Mouse (Mus musculus) forebrain, embryonic 12.5 days (tissue): ENCODE measurements around the gene Usp24. TPM values are rescaled to one million over a fixed set of nuclear protein-coding genes. Genes with fewer than 3 reads are reported as not detected.
"Not testable (repeated sequence)": the region's sequence is repeated elsewhere in the genome, so short reads cannot be mapped to it uniquely, and the experiment has no call there.

Experiments
- ATAC-seq: fragments of 200-750 bp; cut with Nextera tagmentation; 2 replicates; pipeline ENCODE4 v1.8.0; 2017; ENCODE audit warnings: moderate TSS enrichment; ENCODE audit not compliant: low FRiP score
- H3K27ac ChIP-seq: fragments of 300-500 bp; sonication (generic); 2 replicates; pipeline ENCODE4 v1.5.1; 2016; ENCODE audit warnings: mild to moderate bottlenecking
- H3K27me3 ChIP-seq: fragments of 300-500 bp; sonication (generic); 2 replicates; pipeline ENCODE4 v1.6.1; 2016; ENCODE audit warnings: mild to moderate bottlenecking
- H3K36me3 ChIP-seq: fragments of 300-500 bp; sonication (generic); replicated peaks from 2 replicates; pipeline ENCODE4 v1.6.1; 2016; ENCODE audit warnings: mild to moderate bottlenecking
- H3K4me1 ChIP-seq: fragments of 300-500 bp; sonication (generic); 2 replicates; pipeline ENCODE4 v1.6.1; 2016
- H3K4me2 ChIP-seq: fragments of 300-500 bp; sonication (generic); 2 replicates; pipeline ENCODE4 v1.6.1; 2016; ENCODE audit warnings: mild to moderate bottlenecking, moderate library complexity
- H3K4me3 ChIP-seq: fragments of 300-500 bp; sonication (generic); replicated peaks from 2 replicates; pipeline ENCODE4 v1.5.1; 2016; ENCODE audit warnings: mild to moderate bottlenecking
- H3K9ac ChIP-seq: fragments of 300-500 bp; sonication (generic); 2 replicates; pipeline ENCODE4 v1.6.1; 2016; ENCODE audit warnings: mild to moderate bottlenecking
- H3K9me3 ChIP-seq: fragments of 300-500 bp; sonication (generic); 2 replicates; pipeline ENCODE4 v1.6.1; 2016
- WGBS: fragments of 180-500 bp; shearing (Covaris S2); methylation state at CpG from one replicate; pipeline ENCODE4 v1.1.7; 2016; 5-methylcytosine and 5-hydroxymethylcytosine counted together
- polyA plus RNA-seq: library from polyadenylated mRNA; unstranded; fragments of >200 nt; fragmentation: Nextera tagmentation; extraction: Ambion mirVana; gene quantifications from 2 replicates; pipeline ENCODE4 v1.2.1, GENCODE M21; 2016

Usp24 gene
- polyA plus RNA-seq, 1 experiment from 2014 or later, result 13.7 TPM

DNA sequence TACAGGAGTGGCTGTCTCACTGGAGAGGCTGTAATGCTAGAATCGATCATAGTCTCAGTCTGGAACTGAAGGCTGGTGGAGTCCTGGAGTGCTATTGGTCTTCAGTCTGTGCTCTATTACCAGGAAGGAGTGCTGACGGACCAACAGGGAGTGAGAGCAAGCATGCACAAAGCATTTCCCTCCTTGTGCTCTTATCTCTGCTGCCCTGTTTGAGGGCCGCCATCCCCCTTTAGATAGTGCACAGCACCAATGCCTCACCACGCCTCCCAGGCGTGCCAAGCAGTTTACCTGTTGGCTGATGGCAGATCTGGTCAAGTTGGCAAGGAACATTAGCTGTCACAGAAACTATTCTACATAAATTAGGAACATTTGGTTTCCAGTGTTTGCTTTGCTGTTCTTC lies 11.4 kb downstream of the Usp24 start:
- H3K27ac ChIP-seq, result no peak overlapping the region
- no peaks in the 10 kb centered on the region for H3K4me1 ChIP-seq
- H3K4me3 ChIP-seq, result no peak overlapping the region
- 94% methylated on average over 5 of the region's 5 CpGs for WGBS
- no peaks in the 10 kb centered on the region for H3K27me3 ChIP-seq
- ATAC-seq, result no peak
- H3K9ac ChIP-seq, result no peak overlapping the region
- no peaks in the 10 kb centered on the region for H3K9me3 ChIP-seq
- H3K36me3 ChIP-seq, result no peaks in the 10 kb centered on the region
- no peak overlapping the region for H3K4me2 ChIP-seq

DNA sequence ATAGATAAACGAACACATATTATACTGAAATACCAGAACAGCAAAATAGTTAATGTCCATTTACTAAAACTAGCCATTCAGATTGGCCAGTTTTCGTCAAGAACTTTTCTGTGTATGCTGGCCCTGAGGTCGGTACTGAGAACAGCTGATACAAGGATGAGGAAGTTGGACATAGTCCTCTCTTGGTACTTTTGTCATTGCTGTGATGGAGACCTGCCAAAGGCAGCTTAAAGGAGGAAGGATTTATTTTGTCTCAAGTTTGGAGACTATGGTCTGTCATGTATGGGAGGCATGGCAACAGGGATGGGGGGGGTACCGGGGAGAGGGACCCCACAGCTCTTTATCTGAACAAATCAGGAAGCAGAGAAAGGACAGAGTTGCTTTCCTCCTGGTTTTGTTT lies 12.7 kb downstream of the Usp24 start:
- Histone ChIP-seq H3K27ac (no peak overlapping the region), H3K36me3 (no peaks in the 10 kb centered on the region), H3K27me3 (no peaks in the 10 kb centered on the region), H3K4me1 (no peaks in the 10 kb centered on the region), H3K4me3 (no peak overlapping the region), H3K9ac (no peak overlapping the region), H3K9me3 (no peaks in the 10 kb centered on the region), H3K4me2 (no peak overlapping the region)
- no peak for ATAC-seq
- 93% methylated on average over 4 of the region's 4 CpGs for WGBS

DNA sequence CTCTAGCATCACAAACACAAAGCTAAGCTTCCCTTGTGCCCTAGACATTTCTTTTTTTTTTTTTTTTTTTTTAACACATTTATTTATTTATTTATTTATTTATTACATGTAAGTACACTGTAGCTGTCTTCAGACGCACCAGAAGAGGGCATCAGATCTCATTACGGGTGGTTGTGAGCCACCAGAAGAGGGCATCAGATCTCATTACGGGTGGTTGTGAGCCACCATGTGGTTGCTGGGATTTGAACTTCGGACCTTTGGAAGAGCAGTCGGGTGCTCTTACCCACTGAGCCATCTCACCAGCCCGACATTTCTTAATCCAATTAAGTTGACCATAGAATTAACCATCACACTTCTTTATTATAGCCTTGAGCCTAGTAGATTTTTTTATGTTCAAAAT lies 13.2 kb downstream of the Usp24 start:
- H3K4me2 ChIP-seq, H3K4me3 ChIP-seq, ATAC-seq, H3K4me1 ChIP-seq, H3K9ac ChIP-seq, H3K27ac ChIP-seq, H3K27me3 ChIP-seq, H3K9me3 ChIP-seq, H3K36me3 ChIP-seq: not testable (repeated sequence)
- 94% methylated on average over 6 of the region's 6 CpGs for WGBS

DNA sequence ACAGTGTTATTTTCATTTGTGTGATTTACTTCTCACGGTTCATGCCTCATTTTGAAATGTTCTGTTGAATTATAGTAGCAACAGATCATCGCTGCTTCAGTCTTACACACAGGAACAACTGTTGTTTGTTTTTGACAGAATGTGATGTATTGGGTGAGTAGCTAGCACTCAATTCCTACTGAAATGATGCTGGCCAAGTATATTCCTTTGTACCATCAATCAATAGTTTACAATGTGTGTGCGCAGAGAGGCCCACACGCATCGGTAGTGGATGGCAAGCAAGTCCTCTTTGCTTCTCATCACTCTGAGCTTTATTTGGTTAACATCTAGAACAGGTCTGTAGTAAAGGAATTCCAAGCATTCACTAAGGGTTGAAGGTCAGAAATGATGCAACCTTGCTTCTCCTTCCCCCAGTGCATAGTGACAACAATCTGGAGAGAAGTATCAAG lies 14.4 kb downstream of the Usp24 start:
- Histone ChIP-seq H3K4me1 (no peaks in the 10 kb centered on the region), H3K9ac (no peak overlapping the region), H3K4me3 (no peak overlapping the region), H3K27ac (no peak overlapping the region), H3K9me3 (no peaks in the 10 kb centered on the region), H3K27me3 (no peaks in the 10 kb centered on the region), H3K4me2 (no peak overlapping the region), H3K36me3 (no peaks in the 10 kb centered on the region)
- ATAC-seq, result no peak
- 93% methylated on average over 5 of the region's 5 CpGs for WGBS

DNA sequence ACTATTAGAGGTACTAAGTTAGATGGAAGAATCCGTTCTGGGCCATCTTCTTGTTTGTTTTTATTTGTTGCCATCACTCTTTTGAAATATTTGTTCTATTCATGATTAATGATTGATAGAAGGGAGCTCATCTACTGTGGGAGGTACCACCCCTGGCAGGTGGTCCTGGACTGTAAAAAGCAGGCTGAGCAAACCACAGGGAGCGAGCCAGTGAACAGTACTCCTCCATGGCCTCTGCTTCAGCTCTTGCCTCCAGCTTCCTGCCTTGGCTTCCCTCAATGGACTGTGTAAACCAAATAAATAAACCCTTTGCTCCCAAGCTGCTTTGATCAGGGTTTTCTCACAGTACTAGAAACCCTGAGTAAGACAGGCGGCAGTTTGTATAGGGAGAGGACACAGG lies 17.1 kb downstream of the Usp24 start:
- H3K27me3 ChIP-seq, result no peaks in the 10 kb centered on the region
- no peak overlapping the region for H3K27ac ChIP-seq
- no peak for ATAC-seq
- no peak overlapping the region for H3K4me3 ChIP-seq
- WGBS, result 85% methylated on average over 3 of the region's 3 CpGs
- no peaks in the 10 kb centered on the region for H3K9me3 ChIP-seq
- no peak overlapping the region for H3K9ac ChIP-seq
- H3K36me3 ChIP-seq, result no peaks in the 10 kb centered on the region
- H3K4me1 ChIP-seq, result no peaks in the 10 kb centered on the region
- no peak overlapping the region for H3K4me2 ChIP-seq

DNA sequence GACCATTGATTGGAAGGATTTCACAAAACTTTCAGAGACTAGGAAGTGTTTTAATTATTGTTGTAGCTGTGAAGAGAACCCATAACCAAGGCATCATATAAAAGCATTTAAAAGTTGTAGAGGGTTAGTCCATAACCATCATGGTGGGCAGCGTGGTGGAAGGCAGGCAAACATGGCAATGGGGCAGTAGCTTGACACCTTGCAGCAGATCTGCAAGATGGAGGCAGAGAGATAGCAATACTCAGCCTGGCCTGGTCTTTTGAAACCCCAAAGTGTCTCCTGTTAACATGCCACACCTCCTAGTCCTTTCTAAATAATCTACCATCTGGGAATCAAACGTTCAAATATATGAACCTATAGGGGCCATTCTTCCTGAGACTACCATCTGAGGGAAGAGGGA lies 17.6 kb downstream of the Usp24 start:
- Histone ChIP-seq H3K27me3 (no peaks in the 10 kb centered on the region), H3K4me1 (no peaks in the 10 kb centered on the region), H3K4me3 (no peak overlapping the region), H3K9me3 (no peaks in the 10 kb centered on the region), H3K27ac (no peak overlapping the region), H3K4me2 (no peak overlapping the region), H3K36me3 (no peaks in the 10 kb centered on the region), H3K9ac (no peak overlapping the region)
- 88% methylated on average over 2 of the region's 2 CpGs for WGBS
- ATAC-seq, result no peak

DNA sequence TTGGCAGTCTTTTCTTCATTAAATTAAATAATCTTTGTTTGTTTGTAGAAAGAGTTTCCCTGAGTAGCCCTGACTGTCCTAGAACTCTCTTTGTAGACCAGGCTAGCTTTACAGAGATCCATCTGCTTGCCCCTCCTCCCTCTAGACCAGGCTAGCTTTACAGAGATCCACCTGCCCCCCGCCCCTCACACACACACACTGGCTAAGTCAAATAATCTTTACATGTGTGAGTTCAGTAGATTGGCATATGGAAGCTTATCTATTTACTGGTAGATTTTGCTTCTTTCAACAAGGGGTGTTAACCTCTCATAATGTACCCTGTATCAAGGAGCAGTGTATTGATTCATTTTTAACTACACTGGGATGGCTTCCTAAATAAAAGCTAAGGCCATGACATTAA lies 19.8 kb downstream of the Usp24 start:
- Histone ChIP-seq H3K4me2 (no peak overlapping the region), H3K27ac (no peak overlapping the region), H3K4me3 (no peak overlapping the region), H3K36me3 (no peaks in the 10 kb centered on the region), H3K4me1 (no peaks in the 10 kb centered on the region), H3K27me3 (no peaks in the 10 kb centered on the region), H3K9ac (no peak overlapping the region), H3K9me3 (no peaks in the 10 kb centered on the region)
- ATAC-seq, result no peak
- 88% methylated on average over 1 of the region's 1 CpGs for WGBS

DNA sequence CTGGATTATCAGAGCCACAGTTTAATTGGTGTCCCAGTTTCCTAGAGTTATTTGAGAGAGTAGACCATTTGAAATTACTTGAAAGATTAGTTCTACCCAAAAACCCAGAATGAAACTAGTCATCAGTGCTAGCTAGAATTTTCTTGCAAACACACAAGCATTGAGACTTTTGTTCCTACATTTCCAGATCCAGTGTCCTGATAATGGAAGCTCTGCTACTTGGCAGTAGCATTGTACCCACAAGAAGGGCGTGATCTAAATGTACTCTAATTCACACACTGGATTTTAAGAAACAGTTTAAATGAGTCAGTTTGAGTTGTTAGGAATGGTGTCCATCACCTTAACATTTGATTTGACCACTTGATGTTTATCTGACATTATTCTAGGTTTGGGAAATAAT lies 31.7 kb downstream of the Usp24 start:
- no peak overlapping the region for H3K27ac ChIP-seq
- no peak overlapping the region for H3K9ac ChIP-seq
- H3K4me1 ChIP-seq, result no peaks in the 10 kb centered on the region
- no peak for ATAC-seq
- H3K9me3 ChIP-seq, result no peaks in the 10 kb centered on the region
- no peak overlapping the region for H3K4me2 ChIP-seq
- peaks cover 24% of the 10 kb centered on the region for H3K36me3 ChIP-seq
- H3K4me3 ChIP-seq, result no peak overlapping the region
- 87% methylated on average over 1 of the region's 1 CpGs for WGBS
- no peaks in the 10 kb centered on the region for H3K27me3 ChIP-seq

DNA sequence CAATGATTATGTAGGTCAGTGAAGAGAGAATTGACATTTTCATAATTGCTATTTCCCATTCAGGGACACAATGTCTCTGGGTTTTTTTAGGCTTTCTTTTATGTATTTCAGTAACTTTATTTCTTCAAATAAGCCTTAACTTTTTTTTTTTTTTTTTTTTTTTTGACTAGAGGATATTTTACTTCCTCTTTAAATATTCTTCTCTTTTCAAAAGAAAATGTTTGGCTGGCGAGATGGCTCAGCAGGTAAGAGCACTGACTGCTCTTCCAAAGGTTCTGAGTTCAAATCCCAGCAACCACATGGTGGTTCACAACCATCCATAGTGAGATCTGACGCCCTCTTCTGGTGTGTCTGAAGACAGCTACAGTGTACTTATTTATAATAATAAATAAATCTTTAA lies 39.0 kb downstream of the Usp24 start:
- H3K9ac ChIP-seq, ATAC-seq, H3K27me3 ChIP-seq, H3K4me1 ChIP-seq, H3K4me2 ChIP-seq, H3K9me3 ChIP-seq, H3K27ac ChIP-seq, H3K4me3 ChIP-seq: not testable (repeated sequence)
- 88% methylated on average over 2 of the region's 2 CpGs for WGBS
- peaks cover 45% of the 10 kb centered on the region for H3K36me3 ChIP-seq

DNA sequence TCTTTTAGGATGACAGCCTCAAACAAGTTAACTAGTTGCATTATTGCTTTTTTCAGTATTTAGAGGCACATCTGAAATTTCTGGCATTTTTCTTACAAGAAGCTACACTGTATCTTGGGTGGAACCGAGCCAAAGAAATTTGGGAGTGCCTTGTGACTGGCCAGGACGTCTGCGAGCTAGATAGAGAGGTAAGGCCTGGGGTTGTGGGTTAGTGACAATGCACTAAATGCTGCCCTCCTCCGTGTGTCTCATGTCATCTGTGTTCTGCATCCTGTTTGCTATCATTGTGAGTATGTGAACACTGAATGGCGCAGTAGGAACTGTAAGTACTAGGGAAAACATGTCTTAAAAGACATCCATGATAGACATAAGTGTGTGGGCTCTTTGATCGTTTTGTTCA lies 54.0 kb downstream of the Usp24 start:
- peaks cover 30% of the 10 kb centered on the region for H3K36me3 ChIP-seq
- H3K27me3 ChIP-seq, result no peaks in the 10 kb centered on the region
- WGBS, result 88% methylated on average over 6 of the region's 6 CpGs
- ATAC-seq, result no peak
- no peak overlapping the region for H3K4me3 ChIP-seq
- no peak overlapping the region for H3K4me2 ChIP-seq
- H3K27ac ChIP-seq, result no peak overlapping the region
- H3K9me3 ChIP-seq, result no peaks in the 10 kb centered on the region
- no peaks in the 10 kb centered on the region for H3K4me1 ChIP-seq
- H3K9ac ChIP-seq, result no peak overlapping the region

DNA sequence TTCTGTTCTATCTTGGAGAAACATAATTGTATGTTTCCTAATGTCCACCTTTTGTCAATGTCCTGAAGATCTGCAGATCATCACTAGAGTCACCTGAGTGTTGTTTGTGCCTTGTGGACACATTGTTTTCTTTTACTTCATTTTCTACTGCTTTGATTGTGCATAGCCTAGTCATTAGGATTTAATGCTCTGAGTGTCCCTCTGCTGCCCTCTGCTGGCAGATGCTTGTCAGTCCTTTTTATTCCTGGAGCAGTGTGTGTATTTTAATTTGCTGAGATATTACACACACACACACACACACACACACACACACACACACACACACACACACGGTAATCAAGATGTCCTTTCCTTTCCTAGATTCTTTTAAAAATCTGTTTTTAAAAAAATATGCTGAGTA lies 59.8 kb downstream of the Usp24 start:
- H3K27me3 ChIP-seq, result no peaks in the 10 kb centered on the region
- H3K9me3 ChIP-seq, result no peaks in the 10 kb centered on the region
- no peak for ATAC-seq
- no peak overlapping the region for H3K4me3 ChIP-seq
- peaks cover 46% of the 10 kb centered on the region for H3K36me3 ChIP-seq
- H3K9ac ChIP-seq, result no peak overlapping the region
- 52% methylated on average over 1 of the region's 1 CpGs for WGBS
- H3K4me1 ChIP-seq, result no peaks in the 10 kb centered on the region
- no peak overlapping the region for H3K4me2 ChIP-seq
- no peak overlapping the region for H3K27ac ChIP-seq

DNA sequence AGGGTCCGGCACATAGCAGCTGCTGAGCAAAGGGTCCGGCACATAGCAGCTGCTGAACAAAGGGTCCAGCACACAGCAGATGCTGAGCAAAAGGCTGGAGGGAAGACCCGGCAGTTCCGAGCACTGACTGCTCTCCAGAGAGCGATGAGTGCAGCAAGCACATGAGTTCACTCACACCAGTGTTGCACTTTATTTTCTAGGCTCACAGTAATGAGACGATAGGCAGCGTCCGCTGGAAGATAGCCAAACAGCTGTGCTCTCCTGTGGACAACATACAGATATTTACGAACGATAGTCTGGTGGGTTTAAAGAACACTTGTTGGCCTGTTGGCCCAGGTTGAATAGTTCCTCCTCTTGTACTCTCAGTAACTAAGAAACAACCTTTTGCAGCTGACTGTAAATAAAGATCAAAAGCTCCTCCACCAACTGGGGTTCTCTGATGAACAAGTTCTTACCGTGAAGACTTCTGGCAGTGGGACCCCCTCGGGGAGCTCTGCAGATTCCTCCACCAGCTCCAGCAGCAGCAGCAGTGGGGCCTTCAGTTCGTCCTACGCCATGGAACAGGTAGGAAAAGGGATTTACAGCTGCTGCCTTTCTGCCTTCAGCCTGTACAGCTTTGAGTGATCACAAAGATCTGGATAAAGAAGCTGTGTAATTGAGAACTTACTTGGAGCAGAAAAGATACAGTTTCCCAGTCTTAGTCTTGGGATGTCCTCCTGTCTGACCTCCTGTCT lies 63.0 kb downstream of the Usp24 start:
- Histone ChIP-seq H3K9ac (no peak overlapping the region), H3K36me3 (peaks cover 63% of the 10 kb centered on the region), H3K9me3 (no peaks in the 10 kb centered on the region), H3K4me1 (no peaks in the 10 kb centered on the region), H3K4me2 (no peak overlapping the region), H3K4me3 (no peak overlapping the region), H3K27me3 (no peaks in the 10 kb centered on the region), H3K27ac (no peak overlapping the region)
- 79% methylated on average over 14 of the region's 14 CpGs for WGBS
- no peak for ATAC-seq

DNA sequence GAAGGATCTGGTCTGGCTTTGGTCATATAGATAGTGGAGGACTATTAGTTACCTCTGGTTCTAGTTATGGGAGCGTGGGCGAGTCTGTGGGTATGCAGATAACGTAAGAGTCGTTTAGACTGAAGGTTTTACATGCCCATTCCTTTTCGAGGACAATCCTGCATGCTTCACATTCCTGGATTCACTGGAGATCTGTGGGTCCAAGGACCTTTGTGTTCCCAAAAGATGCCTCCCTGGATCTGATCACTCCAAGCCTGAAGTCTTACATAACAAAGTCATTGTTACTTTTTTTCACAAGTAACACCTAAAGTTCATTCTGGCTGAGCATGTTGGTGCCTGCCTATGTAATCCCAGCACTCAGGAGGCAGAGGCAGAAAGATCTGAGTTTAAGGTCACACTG lies 65.1 kb downstream of the Usp24 start:
- Histone ChIP-seq H3K4me2 (no peak overlapping the region), H3K36me3 (peaks cover 75% of the 10 kb centered on the region)

More for the DNA sequence above, 65.1 kb downstream of the Usp24 start:
- H3K27me3 ChIP-seq, result no peaks in the 10 kb centered on the region
- no peak for ATAC-seq
- no peak overlapping the region for H3K27ac ChIP-seq
- H3K4me1 ChIP-seq, result no peaks in the 10 kb centered on the region
- no peaks in the 10 kb centered on the region for H3K9me3 ChIP-seq
- 94% methylated on average over 5 of the region's 5 CpGs for WGBS
- no peak overlapping the region for H3K4me3 ChIP-seq
- no peak overlapping the region for H3K9ac ChIP-seq
